Mouse (Mus musculus): Measurements from ENCODE around the gene Mrpl57.

The Mrpl57 gene

DNA sequence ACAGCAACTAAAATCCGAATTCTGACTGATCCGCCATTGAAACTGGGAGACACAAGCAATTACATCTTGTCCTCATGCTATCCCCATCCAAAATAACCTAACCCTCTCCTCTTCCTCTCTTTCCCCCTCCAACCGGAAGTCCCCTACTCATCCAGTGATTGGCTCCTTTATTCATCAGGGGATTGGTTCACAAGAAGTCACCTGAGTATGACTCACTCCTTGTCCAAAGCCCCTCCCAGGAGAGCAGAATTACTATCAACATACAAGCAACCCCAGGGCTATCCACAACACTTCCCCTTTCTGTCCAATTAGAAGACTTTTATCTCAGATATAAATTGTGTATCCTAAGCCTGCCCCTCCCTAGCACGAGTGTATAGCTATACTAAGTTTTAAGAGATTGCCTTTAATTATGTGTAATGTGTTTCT is 36.0 kb downstream of the Mrpl57 start:
- no peak for DNase-seq

DNA sequence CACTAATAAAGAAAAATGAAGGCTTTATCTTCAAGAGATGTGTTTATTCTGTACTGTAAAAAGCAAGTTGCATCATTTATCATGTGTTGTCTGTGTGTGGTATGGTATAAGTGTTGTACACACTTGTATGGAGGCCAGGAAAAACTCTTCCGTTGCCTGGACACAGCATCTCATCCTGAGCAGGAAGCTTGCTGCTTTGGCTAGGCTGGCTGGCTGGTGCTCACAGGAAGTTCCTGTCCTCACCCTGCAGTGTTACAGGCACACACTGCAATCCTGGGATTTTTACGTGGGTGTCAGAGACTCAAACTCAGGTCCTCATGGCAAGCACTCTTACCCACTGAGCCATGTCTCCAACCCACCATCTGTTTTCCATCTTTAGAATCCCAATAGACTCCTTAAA is 37.1 kb downstream of the Mrpl57 start:
- DNase-seq: no peak

DNA sequence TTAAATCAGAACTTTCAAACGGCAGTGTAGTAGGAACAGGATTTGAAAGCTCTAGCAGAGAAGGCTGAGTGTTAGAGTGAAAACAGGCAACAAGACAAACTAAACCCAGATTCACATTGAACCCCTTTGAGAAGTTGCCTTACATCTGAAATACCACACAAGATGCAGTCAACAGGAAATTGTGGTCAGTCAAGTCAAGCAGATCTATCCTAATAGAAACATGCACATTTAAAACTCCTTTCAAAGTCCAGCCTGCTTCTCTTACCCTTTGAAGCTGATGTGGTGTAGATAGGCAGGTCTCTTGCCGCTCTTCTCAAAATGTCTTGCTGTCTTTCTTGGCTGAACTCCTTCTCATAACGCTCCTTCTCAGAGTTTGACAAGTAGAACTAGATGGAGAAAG is 39.2 kb downstream of the Mrpl57 start:
- no peak for DNase-seq

DNA sequence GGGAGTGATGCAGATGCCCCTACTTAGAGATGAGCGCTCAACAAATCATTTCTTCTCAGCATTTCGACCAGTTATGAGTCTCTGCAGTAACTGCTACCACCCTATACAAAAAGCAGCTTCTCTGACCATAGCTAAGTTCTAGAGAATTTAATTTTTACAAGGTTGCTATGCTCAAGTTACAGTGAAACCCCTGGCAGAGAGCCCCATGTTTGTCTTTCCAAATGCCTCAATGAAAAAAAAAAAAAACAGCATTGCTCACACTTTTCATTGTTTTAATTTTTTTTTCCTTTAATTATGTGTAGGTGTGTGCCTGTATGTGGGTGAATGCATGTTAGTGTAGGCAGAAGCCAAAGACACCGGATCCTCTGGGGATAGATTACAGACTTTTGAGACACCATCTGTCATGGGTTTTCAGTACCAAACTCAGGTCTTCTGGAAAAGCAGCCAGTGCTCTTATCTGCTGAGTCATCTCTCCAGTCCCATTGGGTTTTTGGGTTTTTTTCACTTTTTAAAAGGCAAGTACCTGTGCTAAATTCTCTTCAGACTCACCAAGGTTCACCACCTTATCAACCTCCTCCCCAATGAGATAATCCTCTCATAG is 40.7 kb downstream of the Mrpl57 start:
- no peak for DNase-seq

DNA sequence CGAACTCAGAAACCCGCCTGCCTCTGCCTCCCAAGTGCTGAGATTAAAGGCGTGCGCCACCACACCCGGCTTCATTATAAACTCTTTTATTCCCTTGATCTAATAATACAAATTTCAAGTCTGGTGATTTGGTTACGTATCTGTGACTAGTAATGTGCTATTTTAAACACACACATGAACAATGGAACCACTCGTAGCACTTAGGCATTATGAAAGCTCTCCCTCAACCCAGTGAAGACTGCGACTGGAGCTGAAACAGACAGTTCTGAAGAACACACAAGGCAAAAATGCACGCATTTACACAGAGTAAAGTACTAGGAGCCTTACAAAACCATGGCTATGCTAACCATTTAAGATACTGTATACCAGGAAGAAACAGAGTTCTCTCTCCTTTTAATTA is 51.9 kb downstream of the Mrpl57 start:
- no peak for DNase-seq

Measured in kidney, adult 9 months (tissue).